Mouse (Mus musculus): ENCODE data around the gene Coro1c. TPM values are rescaled to one million over a fixed set of nuclear protein-coding genes. Genes with fewer than 3 reads are reported as not detected.

The Coro1c gene
- polyA plus RNA-seq (2012; ENCODE audit: low replicate concordance), result 33.7 and 39.1 TPM in 2 replicates

DNA sequence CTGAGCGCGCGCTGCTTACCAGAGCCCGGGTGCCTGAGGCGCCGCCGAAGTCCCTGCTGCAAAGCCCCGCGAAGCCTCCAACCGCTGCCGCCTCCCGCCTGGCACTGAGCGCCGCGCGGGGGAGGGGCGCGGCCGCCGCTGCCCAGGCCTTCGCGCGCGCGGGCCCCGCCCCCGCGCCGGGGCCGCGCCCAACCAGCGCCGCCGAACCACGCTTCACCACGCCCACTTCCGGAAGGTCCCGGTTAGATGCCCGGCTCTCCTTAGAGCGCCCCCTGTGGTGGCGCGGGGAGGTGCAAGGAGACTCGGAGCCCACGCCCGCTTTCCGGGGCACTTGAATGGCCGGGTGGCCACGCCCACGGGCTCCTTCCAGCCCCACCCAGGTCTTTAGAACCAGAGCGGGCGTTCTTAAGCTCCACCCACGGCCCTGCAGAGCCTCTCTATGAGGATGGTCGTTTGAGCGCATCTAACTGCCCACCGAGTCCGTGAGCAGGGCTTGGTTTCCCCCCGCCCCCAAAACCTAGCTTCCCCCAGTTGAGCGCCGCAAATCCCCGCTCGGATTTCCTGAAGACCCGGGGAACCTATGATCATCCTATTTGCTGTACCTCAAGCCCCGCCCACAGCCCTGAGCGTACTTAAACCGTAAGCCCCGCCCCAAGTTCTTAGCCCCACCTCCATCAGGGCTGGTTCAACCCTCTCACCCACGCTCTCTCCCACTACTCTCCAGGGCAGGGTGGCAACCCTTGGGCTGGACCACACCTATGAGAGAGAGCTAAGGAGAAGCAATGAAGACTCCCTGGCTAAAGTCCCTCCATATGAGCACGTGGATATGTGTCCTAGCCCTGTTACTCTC, at the start of gene Coro1c:
TSS of gene Coro1c (minus strand) at position 167 of the 850 bp plus-strand sequence.

DNA sequence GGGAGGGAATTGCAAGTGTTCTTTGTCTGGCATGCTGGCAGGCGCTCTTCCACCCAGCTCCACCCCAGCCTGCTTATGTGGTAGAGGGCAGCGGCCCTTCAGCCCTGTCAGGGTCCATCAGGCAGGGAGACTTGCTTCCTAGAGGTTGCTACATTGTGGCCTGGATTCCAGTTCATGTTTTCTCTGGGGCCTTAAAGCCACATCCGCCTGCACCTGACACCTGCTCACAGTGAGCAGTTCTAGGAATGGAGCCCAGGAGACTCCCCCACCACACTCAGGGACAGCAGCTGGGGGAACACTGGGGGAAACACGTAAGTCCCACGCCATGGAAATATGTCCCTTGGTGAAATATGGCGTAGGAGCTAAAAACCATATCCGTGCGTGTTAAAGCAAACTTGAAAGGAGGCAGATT, 76.1 kb downstream of the Coro1c start, which contains the start of gene Selplg:
TSS of gene Selplg (minus strand) at position 155 of the 412 bp plus-strand sequence.

DNA sequence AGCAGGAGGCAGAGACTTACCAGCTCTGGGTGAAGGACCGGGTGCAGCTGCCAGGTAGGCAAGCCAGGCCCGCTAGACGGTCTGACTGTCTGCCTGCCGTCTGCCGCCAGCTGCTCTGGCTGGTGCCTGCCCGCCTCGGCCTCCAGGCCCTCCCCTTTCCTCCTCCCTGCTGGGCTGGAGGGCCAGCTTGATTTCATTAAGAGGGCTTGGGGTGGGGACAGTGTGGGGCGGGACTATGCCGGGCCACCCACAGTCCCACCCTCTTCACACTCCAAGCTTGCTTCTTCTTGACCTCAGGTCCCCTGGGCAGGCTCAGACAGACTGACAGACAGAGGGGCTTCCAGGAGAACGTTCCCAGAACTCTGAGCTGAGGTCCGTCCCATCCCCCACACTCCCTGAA, 108.3 kb downstream of the Coro1c start, which contains the start of gene Tmem119:
TSS of gene Tmem119 (minus strand) at position 237 of the 400 bp plus-strand sequence.

Other genes with a start within 250 kb of the Coro1c start
- not detected in 2 replicates for gene 1700069L16Rik, start 184.0 kb downstream of the Coro1c start, polyA plus RNA-seq (2012; ENCODE audit: low replicate concordance)
- gene Ficd, start 173.0 kb downstream of the Coro1c start, polyA plus RNA-seq (2012; ENCODE audit: low replicate concordance), result 6.5 and 7.2 TPM in 2 replicates
- gene Sart3, start 136.2 kb downstream of the Coro1c start, polyA plus RNA-seq (2012; ENCODE audit: low replicate concordance), result 29.0 and 31.3 TPM in 2 replicates
- gene Iscu, start 136.0 kb downstream of the Coro1c start, polyA plus RNA-seq (2012; ENCODE audit: low replicate concordance), result 62.2 and 84.8 TPM in 2 replicates
- 0.34 and 0.41 TPM in 2 replicates for gene Tmem119, start 108.2 kb downstream of the Coro1c start, polyA plus RNA-seq (2012; ENCODE audit: low replicate concordance)
- gene Selplg, start 76.1 kb downstream of the Coro1c start, polyA plus RNA-seq (2012; ENCODE audit: low replicate concordance), result 595 and 1,736 TPM in 2 replicates
- 59.4 and 81.1 TPM in 2 replicates for gene Ssh1, start 85.1 kb upstream of the Coro1c start, polyA plus RNA-seq (2012; ENCODE audit: low replicate concordance)
- gene Dao, start 94.9 kb upstream of the Coro1c start, polyA plus RNA-seq (2012; ENCODE audit: low replicate concordance), result 0.34 and 1.1 TPM in 2 replicates
- gene Usp30, start 156.7 kb upstream of the Coro1c start, polyA plus RNA-seq (2012; ENCODE audit: low replicate concordance), result 10.3 and 11.3 TPM in 2 replicates
- not detected in 2 replicates for gene Svop, start 182.8 kb upstream of the Coro1c start, polyA plus RNA-seq (2012; ENCODE audit: low replicate concordance)
- gene Alkbh2, start 219.5 kb upstream of the Coro1c start, polyA plus RNA-seq (2012; ENCODE audit: low replicate concordance), result 19.4 and 33.4 TPM in 2 replicates
- 12.4 and 14.6 TPM in 2 replicates for gene Ung, start 221.6 kb upstream of the Coro1c start, polyA plus RNA-seq (2012; ENCODE audit: low replicate concordance)
- 3.2 and 3.8 TPM in 2 replicates for gene Acacb, start 237.8 kb upstream of the Coro1c start, polyA plus RNA-seq (2012; ENCODE audit: low replicate concordance)